Mouse (Mus musculus): ENCODE data around the gene Akna. TPM values are rescaled to one million over a fixed set of nuclear protein-coding genes. Genes with fewer than 3 reads are reported as not detected.

Gene Akna
- total RNA-seq, 2 experiments from 2014 or later: 4.4 to 4.6 TPM

- no peak for DNase-seq (ENCODE audit: low spot score in 2 of 2)
Measured at GRCm38 (mm10) chr4:63385253-63385652, 17.9 kb downstream of the Akna start.

DNA sequence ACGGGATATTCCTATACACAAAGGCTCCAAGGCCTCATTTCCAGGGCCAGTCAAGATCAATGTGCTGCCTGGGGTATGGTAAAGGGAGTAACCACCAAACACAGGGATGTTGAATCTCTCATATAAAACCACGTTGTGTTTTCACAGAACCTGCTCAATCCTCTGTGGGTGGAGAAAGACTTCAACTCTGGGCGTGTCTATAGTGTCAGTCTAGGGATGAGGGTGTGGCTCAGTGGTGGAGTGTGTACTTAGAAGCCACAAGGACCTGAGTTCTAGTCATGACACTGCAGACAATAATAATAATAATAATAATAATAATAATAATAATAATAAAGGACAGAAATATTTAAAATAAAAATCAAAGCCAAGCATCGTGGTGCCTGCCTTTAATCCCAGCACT lies 18.9 kb downstream of the Akna start:
- DNase-seq (ENCODE audit: low spot score in 2 of 2): no peak

DNA sequence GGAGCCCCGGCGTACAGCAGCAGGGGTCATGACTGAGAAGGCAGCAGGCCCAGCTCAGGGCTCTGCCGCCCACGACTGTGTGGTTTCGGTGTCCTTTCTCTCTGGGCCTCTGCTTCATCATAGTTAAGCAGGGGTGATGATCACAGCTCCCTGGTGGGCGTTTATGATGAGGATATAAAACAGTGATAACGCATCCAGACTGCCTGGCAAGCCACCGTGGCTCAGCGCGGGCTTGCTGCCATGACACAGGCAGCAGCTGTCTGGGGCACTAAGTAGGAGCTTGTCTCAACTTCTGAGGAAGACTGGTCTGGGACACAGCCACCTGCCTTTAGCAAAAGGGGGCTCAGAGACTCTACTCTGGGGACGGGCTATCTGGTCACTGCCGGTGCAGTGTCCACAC lies 19.7 kb downstream of the Akna start:
- DNase-seq (ENCODE audit: low spot score in 2 of 2): no peak

GRCm38 (mm10) chr4:63382676-63383369 lies 20.3 kb downstream of the Akna start:
- DNase-seq (ENCODE audit: low spot score in 2 of 2): no peak

GRCm38 (mm10) chr4:63377483-63377882 lies 25.7 kb downstream of the Akna start:
- DNase-seq (ENCODE audit: low spot score in 2 of 2): no peak

GRCm38 (mm10) chr4:63375367-63375766 lies 27.8 kb downstream of the Akna start:
- DNase-seq (ENCODE audit: low spot score in 2 of 2): peak; percentile 46 to 62

- DNase-seq (ENCODE audit: low spot score in 2 of 2): no peak
Measured at GRCm38 (mm10) chr4:63374331-63374730, 28.8 kb downstream of the Akna start.

DNA sequence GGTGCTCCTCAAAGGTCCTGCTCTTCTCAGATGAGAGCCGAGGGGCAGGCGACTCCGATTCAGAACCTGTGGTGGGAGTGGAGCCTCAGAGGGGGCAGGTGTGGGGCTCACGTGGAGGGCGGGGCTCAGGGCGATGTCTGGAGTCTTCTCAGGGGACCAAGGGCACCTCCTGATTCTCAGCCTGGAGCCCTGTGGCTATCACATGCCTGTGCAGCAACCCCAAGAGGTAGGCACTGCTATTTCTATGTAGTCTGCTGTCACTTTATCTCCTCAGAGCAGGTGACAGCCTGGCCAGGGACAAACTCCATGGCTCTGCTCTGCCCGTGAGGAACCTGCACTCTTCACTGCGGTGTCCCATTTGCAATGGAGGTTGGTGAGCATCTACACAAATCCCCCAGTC lies 29.8 kb downstream of the Akna start:
- no peak for DNase-seq (ENCODE audit: low spot score in 2 of 2)

DNA sequence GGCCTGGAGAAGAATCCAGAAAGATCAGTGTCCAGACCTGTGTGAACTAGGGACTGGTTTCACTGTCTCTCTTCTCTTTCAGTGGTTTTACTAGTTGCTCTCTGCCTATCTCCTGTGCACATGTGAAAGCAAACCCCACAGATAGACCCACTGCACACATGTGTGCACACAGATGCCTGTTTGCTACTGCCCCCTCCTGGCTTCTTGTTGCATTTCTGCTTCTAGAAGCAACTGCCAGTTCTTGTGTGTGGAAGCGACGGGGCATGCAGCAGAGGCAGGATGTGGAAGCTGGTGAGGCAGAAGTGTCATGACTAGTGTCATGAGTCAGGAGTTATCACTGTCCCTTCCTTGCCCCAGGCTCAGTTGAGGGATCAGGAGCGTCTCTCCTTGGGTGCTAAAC lies 31.3 kb downstream of the Akna start:
- DNase-seq (ENCODE audit: low spot score in 2 of 2): no peak

GRCm38 (mm10) chr4:63370897-63371296 lies 32.3 kb downstream of the Akna start:
- DNase-seq (ENCODE audit: low spot score in 2 of 2): no peak

DNA sequence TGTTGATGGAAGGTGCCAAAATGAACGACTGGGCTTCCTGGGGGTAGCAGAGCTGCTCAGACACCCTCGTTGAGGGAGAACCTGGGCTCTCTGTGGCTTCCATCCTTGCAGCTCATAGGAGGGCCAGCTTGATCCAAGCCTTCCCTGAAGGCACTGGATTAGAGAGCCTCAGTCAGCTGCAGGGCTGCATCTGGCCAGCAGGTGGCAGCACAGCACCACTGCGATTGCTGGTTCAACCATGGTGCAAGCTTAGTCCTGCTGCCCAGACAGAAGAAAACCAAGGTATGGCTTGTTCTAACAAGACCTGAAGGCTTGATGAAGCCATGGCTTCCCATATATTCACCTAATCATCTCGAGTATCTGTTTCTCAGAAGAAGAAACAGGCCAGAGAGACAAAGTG lies 34.6 kb downstream of the Akna start:
- DNase-seq (ENCODE audit: low spot score in 2 of 2): peak; percentile 88 to 91

DNA sequence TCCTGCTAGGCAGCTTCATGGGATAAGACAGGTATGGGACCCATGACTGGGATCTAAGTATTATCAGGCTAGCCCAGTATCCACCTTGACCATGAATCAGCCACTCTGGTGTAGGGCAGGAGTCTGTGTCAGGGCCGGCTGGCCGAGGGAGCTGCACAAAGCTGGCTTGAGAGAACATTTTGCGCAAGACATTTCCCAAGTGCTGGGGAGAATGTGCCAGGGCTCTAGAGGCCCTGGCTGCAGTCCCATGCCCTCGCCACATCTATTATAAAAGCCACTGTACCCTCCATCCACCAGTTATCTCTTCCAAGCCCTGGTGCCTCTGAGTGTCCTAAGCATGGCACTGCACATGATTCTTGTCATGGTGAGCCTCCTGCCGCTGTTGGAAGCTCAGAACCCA lies 41.0 kb downstream of the Akna start, which contains the start of gene Orm2:
TSS of gene Orm2 (plus strand) at position 300 of the 400 bp plus-strand sequence.
- DNase-seq (ENCODE audit: low spot score in 2 of 2): no peak

- no peak for DNase-seq (ENCODE audit: low spot score in 2 of 2)
Measured at GRCm38 (mm10) chr4:63359861-63360260, 43.3 kb downstream of the Akna start.

DNA sequence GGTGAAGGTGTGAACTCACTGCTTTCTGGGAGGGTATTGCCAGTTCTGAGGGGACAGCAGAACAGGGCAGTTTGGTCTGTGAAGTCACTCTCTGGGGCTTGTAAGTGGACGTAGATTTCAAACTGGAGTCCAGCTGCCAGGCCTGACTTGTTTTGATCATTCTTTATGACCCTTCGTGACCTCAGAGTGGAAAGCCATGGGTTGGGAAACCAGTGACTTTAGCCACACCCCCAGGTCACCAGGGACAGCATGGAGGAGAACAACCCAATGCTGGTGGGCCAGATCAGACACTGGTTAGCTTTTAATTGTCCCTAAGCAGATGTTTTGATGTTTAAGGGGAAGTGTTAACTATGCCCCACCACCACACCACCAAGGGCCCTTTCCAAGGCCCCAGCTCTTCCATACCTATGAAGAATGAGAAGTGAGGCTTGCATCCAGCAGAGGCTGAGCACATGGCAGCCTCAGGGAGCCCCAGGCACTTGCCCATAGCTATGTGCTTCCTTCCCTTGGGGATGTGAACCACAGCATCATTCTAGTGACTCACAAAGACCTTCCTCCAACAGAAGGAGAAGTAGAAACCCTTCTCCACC lies 46.1 kb downstream of the Akna start:
- DNase-seq (ENCODE audit: low spot score in 2 of 2): no peak

DNA sequence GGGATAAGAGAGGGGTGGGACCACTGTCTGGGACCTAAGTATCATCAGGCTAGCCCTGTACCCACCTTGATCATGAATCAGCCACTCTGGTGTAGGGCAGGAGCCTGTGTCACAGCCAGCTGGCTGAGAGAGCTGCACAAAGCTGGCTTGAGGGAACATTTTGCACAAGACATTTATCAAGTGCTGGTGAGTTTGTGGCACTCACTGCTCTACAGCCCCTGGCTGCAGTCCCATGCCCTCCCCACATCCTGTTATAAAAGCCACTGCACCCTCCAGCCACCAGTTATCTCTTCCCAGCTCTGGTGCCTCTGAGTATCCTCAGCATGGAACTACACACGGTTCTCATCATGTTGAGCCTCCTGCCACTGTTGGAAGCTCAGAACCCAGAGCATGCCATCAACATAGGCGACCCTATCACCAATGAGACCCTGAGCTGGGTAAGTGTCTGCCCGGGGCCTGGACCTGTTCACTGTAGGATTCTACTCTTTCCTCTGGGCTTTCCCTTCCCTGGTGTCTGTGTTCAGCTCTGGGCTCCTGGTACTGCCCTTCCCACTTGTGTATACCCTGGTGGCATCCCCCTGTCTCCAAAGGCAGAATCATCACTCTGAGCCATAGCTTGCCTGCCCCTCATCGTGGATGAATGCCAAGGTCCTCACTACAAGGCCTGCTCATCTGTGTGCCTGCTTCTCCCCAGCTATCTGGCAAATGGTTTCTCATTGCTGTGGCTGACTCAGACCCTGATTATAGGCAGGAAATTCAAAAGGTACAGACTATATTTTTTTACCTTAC lies 47.1 kb downstream of the Akna start, which contains the start of gene Orm3:
TSS of gene Orm3 (plus strand) at position 286 of the 789 bp plus-strand sequence.
- DNase-seq (ENCODE audit: low spot score in 2 of 2): no peak

DNA sequence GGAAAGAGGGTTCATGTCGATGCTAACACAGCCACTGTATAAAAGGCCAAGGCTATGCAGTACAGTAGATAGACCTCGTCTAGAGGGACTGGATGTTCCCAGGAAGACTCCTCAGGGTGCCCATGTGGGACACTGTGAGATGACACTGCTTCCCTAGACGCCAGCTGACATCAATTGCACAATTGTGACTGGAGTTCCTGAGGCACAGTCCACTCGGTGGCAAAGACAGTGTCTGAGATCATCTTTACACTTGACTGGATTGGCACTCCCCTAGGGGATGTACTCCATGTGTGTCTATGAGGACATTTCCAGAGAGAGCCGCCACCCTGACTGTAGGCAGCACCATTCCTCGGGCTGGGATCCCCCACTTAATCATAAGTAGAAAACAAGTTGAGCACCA lies 54.6 kb downstream of the Akna start:
- DNase-seq (ENCODE audit: low spot score in 2 of 2): no peak

- DNase-seq (ENCODE audit: low spot score in 2 of 2): no peak
Measured at GRCm38 (mm10) chr4:63346659-63347058, 56.5 kb downstream of the Akna start.

DNA sequence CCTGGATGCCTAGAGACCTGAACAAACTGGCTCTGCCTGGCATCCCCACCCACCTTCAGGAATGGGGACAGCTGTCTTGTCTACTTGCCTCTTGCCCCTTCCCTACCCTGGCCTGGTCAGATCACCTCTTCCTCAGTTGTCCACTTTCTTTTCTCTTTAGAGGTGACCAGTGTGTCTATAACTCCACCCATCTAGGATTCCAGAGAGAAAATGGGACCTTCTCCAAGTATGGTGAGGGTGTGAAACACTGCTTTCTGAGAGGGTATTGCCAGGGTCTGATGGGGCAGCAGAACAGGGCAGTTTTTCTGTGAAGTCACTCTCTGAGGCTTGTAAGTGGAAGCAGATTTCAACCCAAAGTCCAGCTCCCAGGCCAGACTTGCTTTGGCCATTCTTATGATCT lies 57.9 kb downstream of the Akna start:
- DNase-seq (ENCODE audit: low spot score in 2 of 2): no peak

- no peak for DNase-seq (ENCODE audit: low spot score in 2 of 2)
Measured at GRCm38 (mm10) chr4:63344295-63344694, 58.9 kb downstream of the Akna start, which contains the start of gene Orm1. Gene Orm1 (plus strand): TSS chr4:63344560.

GRCm38 (mm10) chr4:63343608-63344007 lies 59.5 kb downstream of the Akna start:
- no peak for DNase-seq (ENCODE audit: low spot score in 2 of 2)

DNA sequence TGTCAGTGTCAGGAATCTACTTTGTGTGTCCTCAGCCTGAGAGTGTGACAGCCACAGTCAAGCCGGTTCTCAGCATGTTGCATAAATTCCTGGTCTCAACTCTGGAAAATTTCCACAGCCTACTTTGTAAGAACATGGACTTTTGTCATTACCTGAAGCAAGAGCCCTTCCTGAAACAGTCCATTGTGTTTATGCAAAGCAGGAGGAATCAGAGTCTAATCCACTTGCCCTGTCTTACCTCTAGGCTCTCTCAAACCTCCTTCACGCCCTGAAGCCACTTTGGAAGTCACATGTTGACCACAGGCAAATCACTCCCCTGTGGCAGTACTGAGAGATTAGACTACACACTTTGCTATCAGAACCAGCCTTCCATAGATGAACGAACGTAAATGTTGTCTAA lies 60.7 kb downstream of the Akna start:
- no peak for DNase-seq (ENCODE audit: low spot score in 2 of 2)
